Mouse (Mus musculus): ENCODE measurements around the gene Mettl16. TPM values are rescaled to one million over a fixed set of nuclear protein-coding genes. Genes with fewer than 3 reads are reported as not detected.

Mettl16 gene
- polyA plus RNA-seq, 1 experiment, result 24.8 TPM

- no peak for TF ChIP-seq GATA1 (IDR thresholded peaks at IDR 0.05; ENCODE audit: low read length)
These were observed 64.1 kb downstream of the Mettl16 start for GRCm38 (mm10) chr11:74834650-74835277.

GRCm38 (mm10) chr11:74835593-74836224, 65.1 kb downstream of the Mettl16 start:
- no peak for TF ChIP-seq GATA1 (IDR thresholded peaks at IDR 0.05; ENCODE audit: low read length)

GRCm38 (mm10) chr11:74836225-74837055, 65.8 kb downstream of the Mettl16 start:
- TF ChIP-seq GATA1 (IDR thresholded peaks at IDR 0.05; ENCODE audit: low read length), result no peak

- no peak for TF ChIP-seq GATA1 (IDR thresholded peaks at IDR 0.05; ENCODE audit: low read length)
These were observed 66.5 kb downstream of the Mettl16 start for GRCm38 (mm10) chr11:74837056-74837693.

GRCm38 (mm10) chr11:74837694-74838431, 67.2 kb downstream of the Mettl16 start:
- TF ChIP-seq GATA1 (IDR thresholded peaks at IDR 0.05; ENCODE audit: low read length), result no peak

- no peak for TF ChIP-seq GATA1 (IDR thresholded peaks at IDR 0.05; ENCODE audit: low read length)
These were observed 67.8 kb downstream of the Mettl16 start for GRCm38 (mm10) chr11:74838441-74838840.

GRCm38 (mm10) chr11:74838971-74839370, 68.3 kb downstream of the Mettl16 start:
- TF ChIP-seq GATA1 (IDR thresholded peaks at IDR 0.05; ENCODE audit: low read length), result no peak

GRCm38 (mm10) chr11:74839860-74840715, 69.5 kb downstream of the Mettl16 start:
- TF ChIP-seq GATA1 (IDR thresholded peaks at IDR 0.05; ENCODE audit: low read length), result no peak

- no peak for TF ChIP-seq GATA1 (IDR thresholded peaks at IDR 0.05; ENCODE audit: low read length)
These were observed 70.1 kb downstream of the Mettl16 start for GRCm38 (mm10) chr11:74840739-74841138.

- no peak for TF ChIP-seq GATA1 (IDR thresholded peaks at IDR 0.05; ENCODE audit: low read length)
These were observed 70.7 kb downstream of the Mettl16 start for GRCm38 (mm10) chr11:74841366-74841765.

GRCm38 (mm10) chr11:74842045-74842444, 71.4 kb downstream of the Mettl16 start:
- no peak for TF ChIP-seq GATA1 (IDR thresholded peaks at IDR 0.05; ENCODE audit: low read length)

- no peak for TF ChIP-seq GATA1 (IDR thresholded peaks at IDR 0.05; ENCODE audit: low read length)
These were observed 72.2 kb downstream of the Mettl16 start for GRCm38 (mm10) chr11:74842656-74843434.

GRCm38 (mm10) chr11:74843435-74843714, 72.7 kb downstream of the Mettl16 start:
- TF ChIP-seq GATA1 (IDR thresholded peaks at IDR 0.05; ENCODE audit: low read length), result no peak

- no peak for TF ChIP-seq GATA1 (IDR thresholded peaks at IDR 0.05; ENCODE audit: low read length)
These were observed 73.1 kb downstream of the Mettl16 start for GRCm38 (mm10) chr11:74843761-74844160.

Data from G1E-ER4 (cell line).